Mouse (Mus musculus): ENCODE measurements around the gene Sema6d. TPM values are rescaled to one million over a fixed set of nuclear protein-coding genes. Genes with fewer than 3 reads are reported as not detected.

Sema6d gene
- polyA plus RNA-seq, 1 experiment, result 3.1 TPM

GRCm38 (mm10) chr2:124338296-124338695 lies 248.5 kb downstream of the Sema6d start:
- Histone ChIP-seq H3ac (ENCODE audit: control insufficient read depth, insufficient read length, low read depth) (no peak overlapping the region), H3K27me3 (ENCODE audit: control insufficient read depth, insufficient read depth, insufficient read length) (no peaks in the 10 kb centered on the region), H3K79me2 (ENCODE audit: control insufficient read depth, insufficient read depth) (no peaks in the 10 kb centered on the region), H3K36me3 (ENCODE audit: control insufficient read depth, insufficient read depth) (no peaks in the 10 kb centered on the region), H3K79me3 (ENCODE audit: low read depth) (no peaks in the 10 kb centered on the region), H3K4me3 (ENCODE audit: insufficient read depth, poor library complexity, severe bottlenecking) (no peak overlapping the region)
- no peak for TF ChIP-seq FOSL1 (IDR thresholded peaks at IDR 0.05; ENCODE audit: insufficient read depth, low read length, poor library complexity, severe bottlenecking)
- TF ChIP-seq MAX (IDR thresholded peaks at IDR 0.05), result no peak
- no peak for TF ChIP-seq MYOD1 (IDR thresholded peaks at IDR 0.05; ENCODE audit: control insufficient read depth, insufficient read length, low read depth)
- no peak for TF ChIP-seq CEBPB (IDR thresholded peaks at IDR 0.05; ENCODE audit: low read depth)
- no peak for TF ChIP-seq CTCF (IDR thresholded peaks at IDR 0.05; ENCODE audit: control insufficient read depth, insufficient read depth, insufficient read length)

GRCm38 (mm10) chr2:124354191-124354590 lies 264.4 kb downstream of the Sema6d start:
- Histone ChIP-seq H3K4me3 (ENCODE audit: insufficient read depth, poor library complexity, severe bottlenecking) (no peak overlapping the region), H3K27me3 (ENCODE audit: control insufficient read depth, insufficient read depth, insufficient read length) (no peaks in the 10 kb centered on the region), H3K79me3 (ENCODE audit: low read depth) (no peaks in the 10 kb centered on the region), H3K36me3 (ENCODE audit: control insufficient read depth, insufficient read depth) (no peaks in the 10 kb centered on the region), H3K79me2 (ENCODE audit: control insufficient read depth, insufficient read depth) (no peaks in the 10 kb centered on the region), H3ac (ENCODE audit: control insufficient read depth, insufficient read length, low read depth) (no peak overlapping the region)
- TF ChIP-seq MAX (IDR thresholded peaks at IDR 0.05) (no peak), CEBPB (IDR thresholded peaks at IDR 0.05; ENCODE audit: low read depth) (no peak)

DNA sequence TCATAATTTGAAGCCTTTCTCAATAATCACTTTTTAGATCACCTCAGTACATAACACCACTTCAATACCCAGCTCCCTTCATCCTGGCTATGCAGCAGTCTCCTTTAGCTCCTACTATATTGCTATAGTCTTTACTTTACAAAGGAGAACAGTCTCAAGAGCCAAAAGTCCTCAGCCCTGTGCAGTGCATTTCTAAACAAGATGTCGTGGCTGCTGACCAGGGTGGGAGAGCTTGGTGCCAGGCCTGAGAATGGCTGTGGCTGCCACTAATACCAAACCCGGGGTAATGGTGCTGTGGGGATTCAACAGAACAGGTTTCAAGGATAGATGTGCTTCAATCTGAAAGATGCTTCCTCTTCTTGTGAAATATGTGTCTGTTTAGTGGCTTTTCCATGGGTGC lies 264.9 kb downstream of the Sema6d start:
- Histone ChIP-seq H3ac (ENCODE audit: control insufficient read depth, insufficient read length, low read depth) (no peak overlapping the region), H3K4me3 (ENCODE audit: insufficient read depth, poor library complexity, severe bottlenecking) (no peak overlapping the region), H3K79me3 (ENCODE audit: low read depth) (no peaks in the 10 kb centered on the region)

GRCm38 (mm10) chr2:124369291-124369690 lies 279.5 kb downstream of the Sema6d start:
- TF ChIP-seq CTCF (IDR thresholded peaks at IDR 0.05; ENCODE audit: control insufficient read depth, insufficient read depth, insufficient read length), result no peak
- TF ChIP-seq MYOG (IDR thresholded peaks at IDR 0.05; ENCODE audit: control insufficient read depth, extremely low read depth, insufficient read length), result no peak
- TF ChIP-seq CEBPB (IDR thresholded peaks at IDR 0.05; ENCODE audit: low read depth), result no peak
- TF ChIP-seq MAX (IDR thresholded peaks at IDR 0.05), result no peak
- TF ChIP-seq USF1 (IDR thresholded peaks at IDR 0.05; ENCODE audit: low read depth), result no peak
- no peak for TF ChIP-seq FOSL1 (IDR thresholded peaks at IDR 0.05; ENCODE audit: insufficient read depth, low read length, poor library complexity, severe bottlenecking)
- TF ChIP-seq MYOD1 (IDR thresholded peaks at IDR 0.05; ENCODE audit: control insufficient read depth, insufficient read length, low read depth), result no peak

More for the DNA sequence above, 264.9 kb downstream of the Sema6d start:
- TF ChIP-seq MAX (IDR thresholded peaks at IDR 0.05), result no peak
- no peak for TF ChIP-seq CEBPB (IDR thresholded peaks at IDR 0.05; ENCODE audit: low read depth)
- TF ChIP-seq MYOD1 (IDR thresholded peaks at IDR 0.05; ENCODE audit: control insufficient read depth, insufficient read length, low read depth), result no peak
- TF ChIP-seq MYOG (IDR thresholded peaks at IDR 0.05; ENCODE audit: control insufficient read depth, extremely low read depth, insufficient read length), result no peak
- no peak for TF ChIP-seq FOSL1 (IDR thresholded peaks at IDR 0.05; ENCODE audit: insufficient read depth, low read length, poor library complexity, severe bottlenecking)
- no peak for TF ChIP-seq USF1 (IDR thresholded peaks at IDR 0.05; ENCODE audit: low read depth)
- no peak for TF ChIP-seq CTCF (IDR thresholded peaks at IDR 0.05; ENCODE audit: control insufficient read depth, insufficient read depth, insufficient read length)
- H3K36me3 ChIP-seq (ENCODE audit: control insufficient read depth, insufficient read depth), result no peaks in the 10 kb centered on the region
- H3K27me3 ChIP-seq (ENCODE audit: control insufficient read depth, insufficient read depth, insufficient read length), result no peaks in the 10 kb centered on the region
- no peaks in the 10 kb centered on the region for H3K79me2 ChIP-seq (ENCODE audit: control insufficient read depth, insufficient read depth)

DNA sequence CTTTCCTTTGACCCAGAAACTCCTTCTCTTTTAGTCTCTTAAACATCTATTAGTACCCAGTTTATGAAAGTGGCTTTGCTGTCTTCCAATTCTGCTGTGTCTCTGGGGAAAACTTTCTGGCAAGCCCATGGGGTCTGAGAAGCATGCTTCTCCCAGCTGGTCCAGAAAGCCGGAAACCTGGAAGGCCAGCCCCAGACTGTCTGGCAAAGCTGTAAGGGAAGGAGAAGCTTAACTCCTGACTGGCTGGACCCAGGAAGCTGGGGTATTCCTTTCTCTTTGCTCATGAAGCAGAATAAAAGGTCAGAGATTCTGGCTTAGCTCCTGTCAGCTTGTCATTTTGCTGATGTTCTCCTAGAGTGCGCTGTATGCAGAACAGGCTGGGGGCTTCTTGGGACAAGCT lies 280.2 kb downstream of the Sema6d start:
- no peaks in the 10 kb centered on the region for H3K79me3 ChIP-seq (ENCODE audit: low read depth)
- no peak for TF ChIP-seq USF1 (IDR thresholded peaks at IDR 0.05; ENCODE audit: low read depth)
- TF ChIP-seq CEBPB (IDR thresholded peaks at IDR 0.05; ENCODE audit: low read depth), result no peak
- no peak for TF ChIP-seq MYOD1 (IDR thresholded peaks at IDR 0.05; ENCODE audit: control insufficient read depth, insufficient read length, low read depth)
- TF ChIP-seq MAX (IDR thresholded peaks at IDR 0.05), result no peak
- no peak for TF ChIP-seq CTCF (IDR thresholded peaks at IDR 0.05; ENCODE audit: control insufficient read depth, insufficient read depth, insufficient read length)
- no peak for TF ChIP-seq MYOG (IDR thresholded peaks at IDR 0.05; ENCODE audit: control insufficient read depth, extremely low read depth, insufficient read length)
- no peak for TF ChIP-seq FOSL1 (IDR thresholded peaks at IDR 0.05; ENCODE audit: insufficient read depth, low read length, poor library complexity, severe bottlenecking)
- no peaks in the 10 kb centered on the region for H3K36me3 ChIP-seq (ENCODE audit: control insufficient read depth, insufficient read depth)
- no peak overlapping the region for H3ac ChIP-seq (ENCODE audit: control insufficient read depth, insufficient read length, low read depth)
- no peaks in the 10 kb centered on the region for H3K27me3 ChIP-seq (ENCODE audit: control insufficient read depth, insufficient read depth, insufficient read length)
- H3K79me2 ChIP-seq (ENCODE audit: control insufficient read depth, insufficient read depth), result no peaks in the 10 kb centered on the region
- no peak overlapping the region for H3K4me3 ChIP-seq (ENCODE audit: insufficient read depth, poor library complexity, severe bottlenecking)

More at GRCm38 (mm10) chr2:124369291-124369690, 279.5 kb downstream of the Sema6d start:
- H3K27me3 ChIP-seq (ENCODE audit: control insufficient read depth, insufficient read depth, insufficient read length), result no peaks in the 10 kb centered on the region
- H3K4me3 ChIP-seq (ENCODE audit: insufficient read depth, poor library complexity, severe bottlenecking), result no peak overlapping the region
- no peaks in the 10 kb centered on the region for H3K79me2 ChIP-seq (ENCODE audit: control insufficient read depth, insufficient read depth)
- no peaks in the 10 kb centered on the region for H3K79me3 ChIP-seq (ENCODE audit: low read depth)
- no peak overlapping the region for H3ac ChIP-seq (ENCODE audit: control insufficient read depth, insufficient read length, low read depth)
- H3K36me3 ChIP-seq (ENCODE audit: control insufficient read depth, insufficient read depth), result no peaks in the 10 kb centered on the region

- H3K4me3 ChIP-seq (ENCODE audit: insufficient read depth, poor library complexity, severe bottlenecking), result no peak overlapping the region
- H3K27me3 ChIP-seq (ENCODE audit: control insufficient read depth, insufficient read depth, insufficient read length), result no peaks in the 10 kb centered on the region
- TF ChIP-seq FOSL1 (IDR thresholded peaks at IDR 0.05; ENCODE audit: insufficient read depth, low read length, poor library complexity, severe bottlenecking), result no peak
- TF ChIP-seq USF1 (IDR thresholded peaks at IDR 0.05; ENCODE audit: low read depth), result no peak
- H3K79me3 ChIP-seq (ENCODE audit: low read depth), result no peaks in the 10 kb centered on the region
- H3ac ChIP-seq (ENCODE audit: control insufficient read depth, insufficient read length, low read depth), result no peak overlapping the region
- H3K79me2 ChIP-seq (ENCODE audit: control insufficient read depth, insufficient read depth), result no peaks in the 10 kb centered on the region
- H3K36me3 ChIP-seq (ENCODE audit: control insufficient read depth, insufficient read depth), result no peaks in the 10 kb centered on the region
These were observed 281.6 kb downstream of the Sema6d start for GRCm38 (mm10) chr2:124371363-124371762.

All from C2C12 (cell line).